Mouse (Mus musculus) left cerebral cortex, postnatal 36 days (tissue): ENCODE data around the gene Fank1. TPM values are rescaled to one million over a fixed set of nuclear protein-coding genes. Genes with fewer than 3 reads are reported as not detected.

Source experiments
- DNase-seq, 2 experiments: peaks; one replicate each; pipeline ENCODE4 v3.0.0; 2021 to 2022; ENCODE audit warnings: low spot score in 2 of 2, mixed read lengths in 1 of 2
- intact Hi-C: fragments of 180-260 bp; cut with DNase I; formaldehyde crosslinking; loops from one replicate; pipeline ENCODE4 v1.15.1; 2025
- total RNA-seq, 2 experiments: library from RNA; stranded (reverse); gene quantifications; 2 replicates each; pipeline ENCODE4 v1.2.3; 2021

Fank1 gene
- total RNA-seq, 2 experiments from 2014 or later: 3.8 to 4.3 TPM

GRCm38 (mm10) chr7:133805614-133806175, 29.0 kb downstream of the Fank1 start:
- peak; percentile 44 to 54 for DNase-seq
- intact Hi-C loops: loop anchor here (5.0 kb wide), 1 partner anchor 542 kb away; no protein-coding TSS in a partner anchor

GRCm38 (mm10) chr7:133812927-133813326, 36.3 kb downstream of the Fank1 start:
- no peak for DNase-seq
- intact Hi-C loops: no loop called here

GRCm38 (mm10) chr7:133813331-133813730, 36.7 kb downstream of the Fank1 start:
- intact Hi-C loops: no loop called here
- DNase-seq: no peak

- intact Hi-C loops: no loop called here
- no peak for DNase-seq
Measured at GRCm38 (mm10) chr7:133823751-133824150, 47.1 kb downstream of the Fank1 start.

GRCm38 (mm10) chr7:133824579-133824978, 47.9 kb downstream of the Fank1 start:
- intact Hi-C loops: no loop called here
- DNase-seq: no peak

GRCm38 (mm10) chr7:133828514-133828913, 51.9 kb downstream of the Fank1 start:
- DNase-seq: no peak
- intact Hi-C loops: no loop called here

- DNase-seq: no peak
- intact Hi-C loops: no loop called here
Measured at GRCm38 (mm10) chr7:133829579-133829978, 52.9 kb downstream of the Fank1 start.

GRCm38 (mm10) chr7:133839546-133839945, 62.9 kb downstream of the Fank1 start:
- intact Hi-C loops: no loop called here
- peak; percentile 39 to 45 for DNase-seq

GRCm38 (mm10) chr7:133842079-133842478, 65.4 kb downstream of the Fank1 start:
- intact Hi-C loops: no loop called here

GRCm38 (mm10) chr7:133847175-133847574, 70.5 kb downstream of the Fank1 start:
- no peak for DNase-seq
- intact Hi-C loops: no loop called here

More at GRCm38 (mm10) chr7:133842079-133842478, 65.4 kb downstream of the Fank1 start:
- no peak for DNase-seq

GRCm38 (mm10) chr7:133848180-133848579, 71.5 kb downstream of the Fank1 start:
- DNase-seq: no peak
- intact Hi-C loops: no loop called here

GRCm38 (mm10) chr7:133850735-133851134, 74.1 kb downstream of the Fank1 start:
- DNase-seq: no peak
- intact Hi-C loops: loop anchor here (10.0 kb wide), 1 partner anchor 1634 kb away; no protein-coding TSS in a partner anchor

GRCm38 (mm10) chr7:133856278-133856677, 79.6 kb downstream of the Fank1 start:
- peak; percentile 67 to 76 for DNase-seq
- intact Hi-C loops: loop anchor here (2.0 to 10.0 kb wide), 4 partner anchors 369 to 1629 kb away; no protein-coding TSS in a partner anchor

GRCm38 (mm10) chr7:133858506-133858905, 81.8 kb downstream of the Fank1 start:
- intact Hi-C loops: loop anchor here (5.0 to 10.0 kb wide), 2 partner anchors 709 to 1626 kb away; no protein-coding TSS in a partner anchor
- no peak for DNase-seq

GRCm38 (mm10) chr7:133859548-133859947, 82.9 kb downstream of the Fank1 start:
- DNase-seq: no peak
- intact Hi-C loops: loop anchor here (5.0 to 10.0 kb wide), 2 partner anchors 708 to 1625 kb away; no protein-coding TSS in a partner anchor

GRCm38 (mm10) chr7:133862233-133862632, 85.6 kb downstream of the Fank1 start:
- intact Hi-C loops: no loop called here
- no peak for DNase-seq

GRCm38 (mm10) chr7:133862723-133863122, 86.1 kb downstream of the Fank1 start:
- intact Hi-C loops: no loop called here
- DNase-seq: no peak

- DNase-seq: no peak
- intact Hi-C loops: no loop called here
Measured at GRCm38 (mm10) chr7:133863151-133863550, 86.5 kb downstream of the Fank1 start.

- intact Hi-C loops: no loop called here
- no peak for DNase-seq
Measured at GRCm38 (mm10) chr7:133863684-133864083, 87.0 kb downstream of the Fank1 start.

- intact Hi-C loops: no loop called here
- DNase-seq: no peak
Measured at GRCm38 (mm10) chr7:133870265-133870664, 93.6 kb downstream of the Fank1 start.

- DNase-seq: no peak
- intact Hi-C loops: no loop called here
Measured at GRCm38 (mm10) chr7:133872701-133873100, 96.0 kb downstream of the Fank1 start.

- intact Hi-C loops: no loop called here
Measured at GRCm38 (mm10) chr7:133876139-133876538, 99.5 kb downstream of the Fank1 start.

More at GRCm38 (mm10) chr7:133876139-133876538, 99.5 kb downstream of the Fank1 start:
- no peak for DNase-seq
